Mouse (Mus musculus): Measurements from ENCODE around the gene Arl6ip1.

Gene Arl6ip1

DNA sequence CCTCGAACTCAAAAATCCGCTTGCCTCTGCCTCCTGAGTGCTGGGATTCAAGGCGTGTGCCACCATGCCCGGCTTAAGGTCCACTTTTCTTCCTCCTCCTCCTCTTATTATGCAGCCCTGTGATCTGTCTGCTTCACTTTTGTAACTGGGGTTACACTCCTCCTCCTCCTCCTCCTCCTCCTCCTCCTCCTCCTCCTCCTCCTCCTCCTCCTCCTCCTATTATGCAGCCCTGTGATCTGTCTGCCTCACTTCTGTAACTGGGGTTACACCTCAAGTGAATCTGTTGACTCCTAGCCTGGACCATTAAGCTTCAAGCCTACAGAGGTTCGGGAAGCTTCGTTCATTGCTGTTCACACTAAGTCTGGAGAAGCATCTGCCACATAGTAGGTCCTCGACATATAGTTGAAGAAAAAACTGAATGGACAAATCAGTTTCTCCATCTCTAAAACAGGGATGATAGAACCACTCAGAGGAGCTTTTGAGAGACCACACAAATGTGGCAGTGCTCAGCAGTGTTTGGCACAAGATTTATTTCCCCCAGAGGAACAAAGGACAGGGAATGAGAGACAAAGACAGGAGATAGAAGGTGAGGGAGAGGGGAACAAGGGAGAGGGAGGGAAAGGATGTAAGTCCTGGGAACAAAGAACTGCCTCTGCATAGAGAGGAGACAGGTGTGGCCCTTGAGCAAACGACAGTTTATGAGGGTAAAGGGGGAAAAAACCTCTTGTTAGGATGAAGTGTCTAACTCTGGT lies 12.5 kb downstream of the Arl6ip1 start:
- no peak for DNase-seq (ENCODE audit: low spot score)

DNA sequence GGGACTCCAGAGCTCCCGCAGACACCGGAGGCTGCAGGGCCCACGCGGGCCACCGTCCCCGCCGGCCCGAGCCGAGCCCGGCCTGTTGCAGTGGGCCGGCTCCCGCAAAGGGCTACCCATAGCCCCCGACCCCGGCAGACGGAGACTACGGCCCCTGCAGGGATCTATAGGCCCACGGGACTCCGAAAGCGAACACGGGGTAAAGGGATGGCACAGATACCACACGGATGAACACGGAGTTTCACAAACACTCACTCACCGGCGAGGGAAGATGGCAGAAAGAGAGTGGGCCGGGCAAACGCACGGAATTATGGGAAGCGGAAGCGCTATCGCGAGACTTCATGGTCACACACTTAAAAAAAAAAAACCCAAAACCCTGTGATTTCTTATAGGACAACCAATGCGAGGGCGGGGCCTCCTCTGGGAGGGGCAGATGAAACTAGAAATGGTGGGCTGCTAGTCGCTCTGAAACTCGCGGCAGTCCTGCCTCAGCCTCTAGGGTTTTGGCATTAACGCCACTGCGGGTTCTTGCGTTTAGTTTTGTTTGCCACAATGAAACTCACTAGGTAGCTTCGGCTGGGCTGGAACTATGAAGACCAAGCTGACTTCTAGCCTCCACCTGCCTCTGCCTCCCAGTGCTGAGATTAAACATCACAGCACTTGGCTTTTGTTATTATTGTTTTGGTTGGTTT lies 13.4 kb downstream of the Arl6ip1 start, which contains the start of gene Rps15a:
Gene Rps15a (minus strand): TSS at position 312 of the 692 bp plus-strand sequence.
- peak; percentile 87 for DNase-seq (ENCODE audit: low spot score)

DNA sequence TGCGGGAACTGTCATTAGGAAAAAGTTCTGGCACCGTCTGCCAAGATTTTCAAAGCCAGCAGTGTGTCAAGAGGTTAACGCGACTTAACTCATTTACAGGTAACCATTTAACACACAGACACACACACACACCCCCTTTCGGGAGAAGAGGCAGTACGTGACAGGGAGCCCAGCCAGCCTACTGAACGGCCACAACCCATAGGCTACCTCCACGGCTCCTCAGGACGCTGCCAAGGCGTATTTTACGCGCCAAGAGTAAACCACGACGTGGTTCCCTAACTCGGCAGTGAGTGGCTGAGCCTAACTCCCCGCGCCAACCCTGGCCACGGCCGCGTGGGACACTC lies 14.0 kb downstream of the Arl6ip1 start:
- DNase-seq (ENCODE audit: low spot score), result no peak

DNA sequence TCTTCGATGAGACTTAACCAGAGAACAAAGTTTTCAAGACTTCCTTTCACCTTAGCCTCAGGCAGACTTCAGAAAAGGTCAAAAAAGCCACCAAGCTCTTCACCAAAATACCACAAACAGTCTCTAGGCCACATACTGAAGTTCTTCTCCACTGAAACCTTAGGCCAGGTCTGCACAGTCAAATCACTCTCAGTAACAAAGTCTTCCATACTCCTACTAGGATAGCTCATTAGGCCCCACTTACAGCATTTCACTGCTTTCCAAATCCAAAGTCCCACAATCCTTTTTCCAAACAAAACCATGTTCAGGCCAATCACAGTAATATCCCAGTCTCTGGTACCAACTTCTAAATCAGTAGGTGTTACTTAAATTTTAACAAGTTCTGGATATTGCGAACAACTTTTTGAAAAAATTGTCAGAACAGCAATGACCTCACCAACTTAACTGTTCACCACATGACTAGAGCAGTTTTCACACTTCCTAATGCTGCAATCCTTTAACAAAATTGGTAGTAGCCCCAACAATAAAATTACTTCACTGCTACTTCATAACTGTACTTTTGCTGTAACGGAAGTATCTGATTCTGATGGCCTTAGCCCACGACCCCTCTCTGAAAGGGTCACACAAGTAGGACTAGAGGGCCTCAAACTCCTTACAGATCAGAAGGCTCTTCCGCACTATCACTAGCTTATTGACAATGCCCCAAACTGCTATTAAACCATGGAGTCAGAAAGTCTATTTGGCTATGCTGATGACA lies 15.7 kb downstream of the Arl6ip1 start:
- no peak for DNase-seq (ENCODE audit: low spot score)

DNA sequence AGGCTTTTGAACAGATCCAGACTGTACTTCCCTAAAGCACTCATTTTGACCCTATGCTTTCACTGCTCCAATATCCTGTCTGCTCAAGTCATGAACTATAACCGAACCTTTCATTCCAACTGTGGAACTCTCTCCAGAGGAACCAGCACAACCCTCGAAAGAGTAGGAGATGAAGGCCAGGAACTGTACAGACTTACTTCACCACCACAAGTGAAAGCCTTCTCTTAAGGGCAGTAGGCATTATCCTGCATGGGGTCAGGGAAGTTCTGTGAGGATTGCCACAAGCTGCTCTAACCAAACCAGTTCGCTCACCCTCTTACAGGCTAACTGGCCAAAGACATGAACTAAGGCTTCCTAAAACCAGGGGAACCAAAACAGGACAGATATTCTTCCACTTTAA lies 18.3 kb downstream of the Arl6ip1 start:
- DNase-seq (ENCODE audit: low spot score), result no peak

DNA sequence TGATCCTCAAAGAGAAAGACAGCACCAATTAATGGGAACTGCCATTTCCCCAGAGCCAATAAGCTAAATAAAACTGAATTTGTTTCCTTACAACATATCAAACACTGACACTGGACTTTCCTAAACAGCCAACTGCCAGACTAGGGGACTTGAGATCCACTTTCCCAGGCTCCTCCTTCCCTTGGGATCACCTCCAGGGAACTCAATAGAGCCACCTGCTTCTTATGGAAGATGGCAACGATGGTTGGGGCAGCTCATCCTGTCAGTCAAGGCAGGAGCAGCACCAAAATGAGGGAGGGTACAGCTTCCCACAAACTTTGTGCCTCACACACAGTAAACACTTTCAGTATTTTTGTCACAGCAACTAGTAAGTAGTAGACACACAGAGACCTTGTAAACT lies 21.8 kb downstream of the Arl6ip1 start:
- no peak for DNase-seq (ENCODE audit: low spot score)

DNA sequence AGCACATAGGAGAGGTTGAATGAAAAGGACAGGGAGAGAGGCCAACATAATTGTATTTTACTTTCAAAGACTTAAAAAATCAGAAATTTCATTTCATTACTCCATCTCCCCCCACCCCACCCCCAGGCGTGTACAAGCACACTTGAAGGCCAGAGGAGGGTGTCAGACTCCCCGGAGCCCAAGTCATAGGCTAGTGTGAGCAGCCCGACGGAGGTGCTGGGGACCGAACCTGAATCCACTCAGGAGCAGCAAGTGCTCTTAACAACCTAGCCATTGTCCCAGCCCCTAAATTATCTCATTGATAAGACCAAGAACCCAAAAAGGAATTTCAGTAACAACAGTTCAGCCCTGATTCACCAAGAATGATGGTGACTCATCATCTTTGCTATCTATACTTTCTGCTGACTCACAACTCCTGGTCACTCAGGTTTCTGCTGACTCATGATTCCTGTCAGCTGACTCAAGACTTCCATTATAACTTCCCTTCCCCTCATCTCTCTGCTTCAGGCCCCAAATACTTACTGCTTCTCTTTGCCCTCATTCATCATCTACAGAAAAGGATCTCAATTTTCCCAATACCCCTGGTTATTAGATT lies 24.9 kb downstream of the Arl6ip1 start:
- no peak for DNase-seq (ENCODE audit: low spot score)

DNA sequence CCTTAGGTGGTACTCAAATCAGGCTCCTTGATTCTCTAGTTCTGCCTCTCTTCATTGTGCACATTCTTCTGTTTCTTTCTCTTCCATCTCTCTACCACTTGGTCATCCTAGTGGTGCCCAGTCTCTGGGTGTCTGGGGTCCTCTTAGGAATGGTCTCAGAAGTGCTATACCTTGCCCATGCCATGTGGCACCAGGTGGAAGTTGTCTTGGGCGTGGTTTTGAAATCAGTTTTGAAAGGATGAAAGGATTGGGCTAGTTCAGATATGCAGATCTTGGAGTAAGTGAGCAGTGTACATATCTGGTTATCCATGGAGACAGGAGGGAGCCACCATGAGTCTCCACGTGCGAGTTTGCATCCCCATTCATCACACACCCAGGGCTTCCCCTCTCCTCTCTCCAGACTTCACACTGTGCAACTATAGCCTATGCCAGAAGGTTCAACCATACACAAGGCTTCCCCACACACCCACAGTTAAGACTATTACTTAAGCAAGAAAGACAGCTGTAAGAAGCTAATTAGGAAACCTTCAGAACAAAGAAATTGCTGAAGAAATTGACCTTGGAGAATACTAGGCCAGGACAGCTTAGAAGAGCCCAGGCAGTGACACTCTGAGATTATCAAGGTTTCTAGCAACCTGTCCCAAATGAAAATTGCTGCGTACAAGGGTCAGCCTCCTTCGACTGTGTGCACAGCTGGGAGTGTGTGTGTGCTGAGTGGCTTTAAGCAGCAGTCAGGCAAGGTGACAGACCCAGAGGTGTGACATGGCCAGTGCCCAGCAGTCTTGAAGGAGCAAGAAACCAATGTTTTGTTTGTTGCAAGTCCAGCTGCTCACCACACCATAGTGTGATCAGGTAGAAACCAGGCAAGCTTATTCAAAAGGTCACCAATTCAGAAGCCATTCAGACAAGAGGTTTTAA lies 25.7 kb downstream of the Arl6ip1 start:
- DNase-seq (ENCODE audit: low spot score), result no peak

DNA sequence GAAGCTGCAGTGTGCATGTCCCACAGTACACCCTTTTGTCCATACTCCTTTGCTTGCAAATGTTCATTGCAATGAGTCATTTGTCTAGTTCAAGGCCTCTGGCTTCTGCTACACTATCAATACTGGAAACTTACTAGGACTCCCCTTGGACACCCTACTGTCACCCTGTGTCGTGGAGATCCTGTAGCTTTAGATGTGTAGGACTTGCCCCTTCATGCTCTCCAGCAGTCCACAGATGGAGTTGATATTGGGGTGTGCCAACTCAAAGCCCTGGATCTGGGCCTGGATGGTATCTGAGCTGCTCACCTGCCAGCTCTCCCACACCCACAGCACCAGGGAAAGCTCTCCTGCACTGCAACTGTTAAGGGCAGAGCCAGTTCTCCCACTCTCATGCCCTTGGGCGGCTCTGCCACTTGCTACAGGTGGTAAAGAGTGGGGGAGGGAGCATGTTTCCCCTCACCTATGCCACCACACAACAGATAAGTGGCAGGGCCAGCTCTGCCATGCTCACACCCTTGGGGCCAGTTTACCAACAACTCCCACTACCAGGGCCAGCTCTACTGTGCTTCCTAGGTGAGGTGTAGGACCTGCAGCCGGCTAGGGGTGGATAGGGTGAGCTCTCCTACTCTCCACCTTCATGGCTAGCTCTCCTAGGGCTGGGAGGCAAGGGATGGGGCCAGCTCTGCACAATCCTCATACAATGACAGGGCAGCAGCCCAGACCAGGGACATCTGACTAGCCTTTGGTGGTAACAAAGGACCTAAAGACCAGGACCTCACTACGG lies 26.6 kb downstream of the Arl6ip1 start:
- no peak for DNase-seq (ENCODE audit: low spot score)

DNA sequence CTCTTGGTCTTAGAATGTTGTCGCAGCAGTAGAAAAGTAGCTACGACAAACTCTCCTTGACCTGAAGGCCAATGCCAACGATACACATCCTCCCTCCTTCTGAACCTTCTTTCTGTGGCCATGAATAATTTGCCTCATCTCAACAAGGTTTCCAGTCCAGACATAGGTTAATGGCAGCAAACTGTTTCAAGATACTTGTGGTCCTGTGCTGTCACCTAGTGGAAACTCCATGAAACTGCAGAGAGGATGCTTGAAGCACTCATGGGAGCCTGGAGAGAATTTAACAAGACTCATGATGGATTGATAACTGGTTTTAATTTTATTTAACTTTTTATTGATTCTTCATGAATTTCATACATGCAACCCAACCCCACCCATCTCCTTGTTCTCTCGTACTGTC lies 27.2 kb downstream of the Arl6ip1 start:
- DNase-seq (ENCODE audit: low spot score), result no peak

DNA sequence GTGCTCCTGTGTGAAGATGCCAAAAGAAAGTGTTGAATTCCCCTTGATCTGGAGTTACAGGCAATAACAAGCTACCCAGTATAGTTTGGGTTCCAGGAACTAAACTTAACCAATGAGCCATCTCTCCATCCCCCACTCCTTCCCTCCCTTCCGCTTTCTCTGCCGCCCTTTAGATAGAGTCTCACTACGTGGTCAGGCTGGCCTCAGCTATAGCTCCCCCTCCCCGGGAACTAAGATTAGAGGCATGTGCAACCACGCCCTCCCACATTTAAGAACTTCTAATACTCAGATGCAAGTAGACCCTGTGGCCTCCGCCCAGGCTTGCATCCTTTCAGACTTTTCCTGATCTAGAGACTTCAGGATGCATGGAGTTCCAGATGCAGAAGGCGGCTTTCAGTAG lies 31.8 kb downstream of the Arl6ip1 start:
- DNase-seq (ENCODE audit: low spot score), result no peak

DNA sequence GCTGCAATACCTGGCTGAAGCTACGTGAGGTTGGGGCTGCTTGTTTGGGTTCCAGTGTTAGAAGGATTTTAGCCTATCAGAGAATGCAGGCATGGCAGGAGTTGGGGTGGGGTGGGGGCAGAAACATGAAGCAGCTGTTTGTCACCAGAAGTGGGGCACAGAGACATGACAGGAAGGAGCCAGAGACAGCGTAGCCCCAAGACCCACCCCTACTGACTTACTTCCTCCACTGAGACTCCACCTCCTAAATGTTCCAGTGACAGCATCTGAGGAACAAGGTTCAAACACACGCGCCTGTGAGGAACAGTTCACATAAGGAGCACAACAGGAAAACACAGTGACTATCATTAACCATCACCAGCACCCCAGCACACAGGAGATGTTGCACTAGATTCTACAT lies 49.5 kb downstream of the Arl6ip1 start:
- no peak for DNase-seq (ENCODE audit: low spot score)

DNA sequence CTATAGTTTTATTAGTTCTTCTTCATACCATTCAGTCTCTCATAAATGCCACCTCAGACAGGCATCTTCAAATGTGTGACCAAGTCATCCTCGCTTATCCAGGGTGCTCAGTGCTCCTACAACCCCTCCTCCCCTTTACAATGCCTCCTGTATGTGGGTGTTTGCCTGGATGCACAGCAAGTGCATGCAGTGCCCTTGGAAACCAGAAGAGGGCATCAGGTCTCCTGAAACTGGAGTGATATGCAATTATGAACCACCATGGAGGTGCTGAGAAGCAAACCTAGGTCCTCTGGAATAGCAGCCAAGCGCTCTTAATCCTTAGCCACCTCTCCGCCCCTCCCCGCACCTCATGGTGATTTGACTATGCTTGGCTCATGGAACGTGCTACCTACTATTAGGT lies 50.4 kb downstream of the Arl6ip1 start:
- no peak for DNase-seq (ENCODE audit: low spot score)
